Mouse (Mus musculus): ENCODE measurements around the gene Dnttip1. TPM values are rescaled to one million over a fixed set of nuclear protein-coding genes. Genes with fewer than 3 reads are reported as not detected.

Gene Dnttip1
- total RNA-seq, 2 experiments from 2014 or later, result 34.5 to 37.5 TPM

GRCm38 (mm10) chr2:164803921-164804313 is 58.1 kb downstream of the Dnttip1 start:
- DNase-seq (ENCODE audit: low spot score in 2 of 2), result no peak

GRCm38 (mm10) chr2:164804533-164805331 is 58.9 kb downstream of the Dnttip1 start, which contains the start of the genes Acot8 and Zswim3:
TSS of gene Acot8 (minus strand) at chr2:164804882.
TSS of gene Zswim3 (plus strand) at chr2:164805098.
- peak; percentile 97 for DNase-seq (ENCODE audit: low spot score in 2 of 2)

- DNase-seq (ENCODE audit: low spot score in 2 of 2), result no peak
These were observed 59.5 kb downstream of the Dnttip1 start for GRCm38 (mm10) chr2:164805332-164805718.

GRCm38 (mm10) chr2:164806614-164807013 is 60.8 kb downstream of the Dnttip1 start:
- no peak for DNase-seq (ENCODE audit: low spot score in 2 of 2)

- DNase-seq (ENCODE audit: low spot score in 2 of 2), result no peak
These were observed 67.8 kb downstream of the Dnttip1 start for GRCm38 (mm10) chr2:164813557-164813956.

GRCm38 (mm10) chr2:164815348-164815747 is 69.6 kb downstream of the Dnttip1 start:
- DNase-seq (ENCODE audit: low spot score in 2 of 2), result no peak

GRCm38 (mm10) chr2:164815821-164816220 is 70.0 kb downstream of the Dnttip1 start:
- no peak for DNase-seq (ENCODE audit: low spot score in 2 of 2)

GRCm38 (mm10) chr2:164817206-164817605 is 71.4 kb downstream of the Dnttip1 start:
- DNase-seq (ENCODE audit: low spot score in 2 of 2), result no peak

- no peak for DNase-seq (ENCODE audit: low spot score in 2 of 2)
These were observed 71.9 kb downstream of the Dnttip1 start for GRCm38 (mm10) chr2:164817703-164818102.

Other genes starting within 250 kb of the Dnttip1 start
- 10 to 100 TPM; 83.0 to 89.2 TPM for gene Pigt, start 248.5 kb upstream of the Dnttip1 start, total RNA-seq (2021)
- under 1 TPM in 1 of 2 experiments, not detected in 1; 0.59 TPM for gene Wfdc2, start 183.6 kb upstream of the Dnttip1 start, total RNA-seq (2021)
- gene Spint3, start 172.5 kb upstream of the Dnttip1 start, total RNA-seq (2021), result not detected
- gene Wfdc6a, start 160.5 kb upstream of the Dnttip1 start, total RNA-seq (2021), result not detected
- gene Eppin, start 152.4 kb upstream of the Dnttip1 start, total RNA-seq (2021), result not detected
- not detected for gene Wfdc6b, start 132.5 kb upstream of the Dnttip1 start, total RNA-seq (2021)
- not detected for gene Wfdc8, start 132.4 kb upstream of the Dnttip1 start, total RNA-seq (2021)
- not detected for gene Wfdc16, start 107.2 kb upstream of the Dnttip1 start, total RNA-seq (2021)
- gene Wfdc10, start 89.9 kb upstream of the Dnttip1 start, total RNA-seq (2021), result not detected
- not detected for gene Wfdc9, start 89.4 kb upstream of the Dnttip1 start, total RNA-seq (2021)
- gene Wfdc11, start 71.9 kb upstream of the Dnttip1 start, total RNA-seq (2021), result not detected
- not detected for gene Wfdc13, start 60.9 kb upstream of the Dnttip1 start, total RNA-seq (2021)
- gene Spint4, start 47.5 kb upstream of the Dnttip1 start, total RNA-seq (2021), result not detected
- gene Spint5, start 30.7 kb upstream of the Dnttip1 start, total RNA-seq (2021), result not detected
- 1 to 10 TPM; 1.3 to 1.5 TPM for gene Wfdc3, start 52 bp upstream of the Dnttip1 start, total RNA-seq (2021)
- not detected for gene Ube2c, start 23.9 kb downstream of the Dnttip1 start, total RNA-seq (2021)
- gene Tnnc2, start 34.0 kb downstream of the Dnttip1 start, total RNA-seq (2021), result 1 to 10 TPM; 1.7 TPM
- 10 to 100 TPM; 52.9 to 57.0 TPM for gene Snx21, start 39.8 kb downstream of the Dnttip1 start, total RNA-seq (2021)
- gene Acot8, start 58.9 kb downstream of the Dnttip1 start, total RNA-seq (2021), result 10 to 100 TPM; 25.5 to 26.1 TPM
- 10 to 100 TPM; 10.1 to 10.2 TPM for gene Zswim3, start 59.1 kb downstream of the Dnttip1 start, total RNA-seq (2021)
- gene Zswim1, start 76.7 kb downstream of the Dnttip1 start, total RNA-seq (2021), result 10 to 100 TPM; 23.2 to 25.2 TPM
- not detected for gene Spata25, start 82.6 kb downstream of the Dnttip1 start, total RNA-seq (2021)
- gene Ctsa, start 86.9 kb downstream of the Dnttip1 start, total RNA-seq (2021), result 10 to 100 TPM; 93.1 to 93.6 TPM
- 1 to 10 TPM; 3.1 TPM for gene Neurl2, start 87.5 kb downstream of the Dnttip1 start, total RNA-seq (2021)
- gene Pltp, start 111.7 kb downstream of the Dnttip1 start, total RNA-seq (2021), result 10 to 100 TPM; 90.7 to 93.5 TPM
- 10 to 100 TPM; 40.6 to 46.1 TPM for gene Pcif1, start 133.3 kb downstream of the Dnttip1 start, total RNA-seq (2021)
- 10 to 100 TPM; 25.0 to 25.1 TPM for gene Zfp335, start 165.8 kb downstream of the Dnttip1 start, total RNA-seq (2021)
- gene Mmp9, start 194.8 kb downstream of the Dnttip1 start, total RNA-seq (2021), result 1 to 10 TPM; 2.0 to 2.1 TPM
- 100 to 1,000 TPM; 538 to 565 TPM for gene Slc12a5, start 214.8 kb downstream of the Dnttip1 start, total RNA-seq (2021)

Measured in left cerebral cortex, adult 18-20 months (tissue).